Mouse (Mus musculus): ENCODE measurements around the gene Fermt2.

Fermt2 gene

DNA sequence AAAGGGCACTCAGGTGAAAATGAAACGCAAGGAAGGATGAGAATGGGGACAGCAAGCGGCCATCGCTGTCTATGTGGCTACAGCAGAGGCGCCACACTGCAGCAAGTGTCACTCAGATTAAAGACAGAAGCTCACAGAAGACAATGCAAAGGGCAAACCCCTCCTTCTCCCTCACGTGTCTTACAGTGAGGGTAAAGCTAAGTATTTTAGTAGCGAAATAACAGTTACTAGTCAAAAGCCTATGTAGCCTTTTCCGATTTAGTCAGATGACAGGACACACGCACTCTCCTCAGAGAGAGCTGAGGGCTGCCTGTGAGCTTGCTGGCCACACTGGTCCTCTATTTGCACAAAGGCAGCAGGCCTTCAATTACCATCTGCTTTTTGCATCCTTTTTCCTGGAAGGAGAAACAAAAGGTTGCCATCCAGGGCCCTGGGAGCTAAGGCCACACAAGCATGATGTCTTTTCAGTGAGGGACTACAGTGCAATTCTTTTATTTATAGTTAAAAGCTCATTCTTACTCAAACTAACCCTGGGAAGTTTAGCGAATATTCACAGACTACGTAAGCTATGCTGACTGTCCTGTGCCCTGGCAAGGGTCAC lies 66.9 kb downstream of the Fermt2 start:
- no peak for DNase-seq

DNA sequence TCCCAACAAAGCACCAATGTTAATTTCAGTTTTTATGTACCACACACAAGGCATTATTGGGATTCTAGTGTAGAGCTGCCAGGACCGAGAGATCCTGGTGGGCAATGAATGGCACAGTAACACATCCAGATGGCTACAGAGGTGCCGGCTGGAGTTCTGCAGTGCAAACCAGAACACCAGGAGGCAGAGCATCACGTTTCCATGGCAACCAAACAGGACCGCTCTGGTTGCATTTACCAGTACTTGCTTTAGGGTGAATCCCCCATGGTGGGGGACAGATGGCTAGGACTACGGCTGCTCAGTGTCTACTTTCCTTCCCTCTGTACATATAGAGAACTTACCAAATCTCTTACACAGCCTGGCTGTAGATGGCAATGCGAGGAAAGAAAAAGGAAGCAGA lies 67.5 kb downstream of the Fermt2 start:
- DNase-seq = peak; percentile 75

DNA sequence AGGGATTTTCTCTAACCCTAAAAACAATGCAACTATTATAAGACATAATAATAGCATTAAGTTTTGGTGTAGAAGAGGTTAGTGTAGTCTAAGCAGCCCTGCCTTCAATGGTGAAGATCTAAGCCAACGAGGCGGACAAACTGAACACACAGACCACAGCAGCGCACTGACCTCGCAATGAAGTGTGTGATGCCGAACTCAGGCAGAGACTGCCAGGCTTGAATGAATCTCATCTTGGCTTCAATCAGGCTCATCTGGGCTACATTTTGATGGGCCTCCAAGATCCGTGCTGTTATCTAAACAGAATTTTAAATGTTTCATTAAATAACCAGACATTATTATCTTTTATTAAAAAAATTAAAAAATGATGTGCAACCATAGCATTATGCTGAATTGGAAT lies 68.0 kb downstream of the Fermt2 start:
- no peak for DNase-seq

DNA sequence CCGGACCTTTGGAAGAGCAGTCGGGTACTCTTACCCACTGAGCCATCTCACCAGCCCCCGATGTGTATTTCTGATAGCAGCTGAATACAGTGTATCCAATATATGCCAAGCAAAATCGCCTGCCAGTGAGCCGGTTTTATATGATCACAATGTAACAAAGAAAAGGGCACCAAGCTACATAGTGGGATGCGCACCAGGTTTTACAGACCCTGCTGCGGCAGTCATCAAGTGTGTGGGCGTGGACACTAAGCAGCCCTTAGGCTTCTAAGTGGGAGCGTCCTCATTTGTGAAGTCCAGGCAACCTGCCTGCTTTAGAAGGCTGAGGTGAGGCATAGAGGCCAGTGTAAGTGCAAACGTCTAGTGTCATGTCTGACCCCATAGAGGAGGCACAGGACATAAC lies 69.4 kb downstream of the Fermt2 start:
- DNase-seq = no peak

GRCm38 (mm10) chr14:45459877-45460276 lies 70.0 kb downstream of the Fermt2 start:
- DNase-seq = no peak

GRCm38 (mm10) chr14:45457003-45457402 lies 72.9 kb downstream of the Fermt2 start:
- no peak for DNase-seq

- DNase-seq = no peak
Observed at GRCm38 (mm10) chr14:45456502-45456846, 73.4 kb downstream of the Fermt2 start.

DNA sequence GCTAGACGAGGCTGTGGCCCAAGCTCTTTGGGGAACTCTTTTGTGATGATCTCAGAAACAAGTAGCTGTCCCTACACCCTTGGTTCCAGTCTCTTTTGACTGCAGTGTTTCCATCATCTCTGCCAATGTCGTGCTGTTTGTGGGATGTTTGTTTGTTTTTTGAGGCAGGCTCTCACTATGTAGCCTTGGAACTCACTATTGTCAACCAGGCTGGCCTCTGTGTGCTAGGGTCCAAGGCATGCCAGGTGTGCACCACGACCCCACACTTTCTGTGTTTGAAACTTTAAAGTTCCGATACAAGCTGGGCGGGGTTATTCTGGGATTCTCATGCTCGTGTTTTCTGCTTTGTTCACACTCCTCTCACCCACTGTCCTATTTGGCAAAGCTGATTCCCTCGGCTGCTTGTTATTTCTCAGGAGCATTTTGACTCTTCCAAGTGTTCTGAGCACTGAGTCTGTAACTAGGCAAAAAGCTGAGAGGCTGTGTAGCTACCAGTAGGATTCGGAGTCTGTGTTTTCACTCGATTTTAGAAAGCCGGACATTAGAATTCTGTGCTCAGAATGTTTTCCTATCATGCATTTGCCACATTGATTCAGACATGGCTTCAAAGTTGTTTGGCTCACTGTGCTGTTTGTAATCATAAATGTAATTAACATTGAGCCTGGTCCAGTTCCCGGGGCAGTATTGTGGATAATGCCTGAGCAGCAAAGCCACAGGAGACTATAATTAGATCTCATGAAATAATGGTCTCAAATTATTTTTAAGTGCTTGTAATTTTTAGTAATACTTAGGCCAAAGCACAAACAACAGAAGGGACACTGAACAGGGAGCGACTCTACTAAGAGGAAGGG lies 74.0 kb downstream of the Fermt2 start:
- no peak for DNase-seq

DNA sequence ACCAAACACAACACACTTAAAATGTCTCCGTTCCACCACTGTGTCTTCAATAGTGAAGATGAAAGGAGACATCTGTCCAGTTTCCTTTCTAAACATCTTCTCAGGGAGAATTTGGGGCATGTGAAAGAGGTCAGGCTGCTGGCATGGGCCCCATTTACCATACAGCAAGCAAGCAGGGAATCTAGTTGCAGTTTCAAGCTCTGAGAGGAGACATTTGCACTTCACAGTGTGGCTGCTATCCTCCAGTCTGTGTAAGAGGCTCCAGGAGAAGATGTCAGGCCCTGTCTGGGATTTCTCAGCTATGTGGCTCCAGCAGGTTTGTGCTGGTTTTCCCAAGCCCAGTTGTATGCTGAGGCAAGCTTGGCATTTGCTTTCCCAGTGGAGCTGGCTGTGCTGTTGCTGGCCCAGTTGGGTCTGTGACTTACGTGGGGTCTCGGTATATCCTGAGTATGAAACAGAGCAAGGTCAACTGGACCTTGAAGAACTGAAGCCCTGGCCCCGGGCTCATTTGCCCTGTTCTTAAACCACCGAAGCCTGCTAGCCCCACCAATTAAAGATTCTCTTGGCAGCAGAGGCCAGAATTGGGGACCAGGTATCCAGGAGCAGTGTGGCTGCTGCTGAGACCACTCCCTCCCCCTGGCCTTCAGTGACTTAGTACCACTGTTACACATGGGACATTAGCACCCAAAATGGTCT lies 76.2 kb downstream of the Fermt2 start:
- no peak for DNase-seq

DNA sequence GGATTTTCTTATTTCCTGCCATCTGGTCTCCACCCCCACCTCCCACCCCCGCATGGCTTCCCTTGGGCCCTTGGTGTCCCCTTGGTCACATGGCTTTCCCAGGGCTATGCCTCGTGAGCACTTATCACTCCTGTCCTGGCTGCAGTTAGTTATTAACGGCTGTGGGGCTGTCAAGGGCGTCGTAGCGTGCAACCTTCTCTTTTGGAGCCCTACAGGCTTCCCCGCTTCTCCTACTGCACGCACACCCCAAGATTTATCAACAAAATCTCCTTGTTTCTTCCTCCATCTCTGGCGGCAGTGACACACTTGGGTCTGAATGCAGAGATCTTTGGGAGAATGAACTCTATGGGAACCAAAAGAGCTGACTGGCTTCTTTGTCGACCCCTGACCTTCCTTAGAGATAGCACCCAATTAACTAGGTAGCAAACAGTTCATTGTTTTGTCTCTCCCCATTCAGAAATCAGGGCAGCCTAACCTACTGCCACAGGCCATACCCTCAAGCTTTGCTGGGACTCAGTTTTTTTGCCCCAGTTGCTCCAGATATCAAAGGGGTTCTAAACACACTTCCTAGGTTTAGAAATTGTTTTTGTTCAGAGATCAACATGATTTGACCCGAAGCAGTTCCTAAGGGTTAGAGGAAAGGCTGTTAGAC lies 76.9 kb downstream of the Fermt2 start:
- DNase-seq = no peak

- no peak for DNase-seq
Observed at GRCm38 (mm10) chr14:45452148-45452547, 77.8 kb downstream of the Fermt2 start.

- DNase-seq = no peak
Observed at GRCm38 (mm10) chr14:45451090-45451489, 78.8 kb downstream of the Fermt2 start.

DNA sequence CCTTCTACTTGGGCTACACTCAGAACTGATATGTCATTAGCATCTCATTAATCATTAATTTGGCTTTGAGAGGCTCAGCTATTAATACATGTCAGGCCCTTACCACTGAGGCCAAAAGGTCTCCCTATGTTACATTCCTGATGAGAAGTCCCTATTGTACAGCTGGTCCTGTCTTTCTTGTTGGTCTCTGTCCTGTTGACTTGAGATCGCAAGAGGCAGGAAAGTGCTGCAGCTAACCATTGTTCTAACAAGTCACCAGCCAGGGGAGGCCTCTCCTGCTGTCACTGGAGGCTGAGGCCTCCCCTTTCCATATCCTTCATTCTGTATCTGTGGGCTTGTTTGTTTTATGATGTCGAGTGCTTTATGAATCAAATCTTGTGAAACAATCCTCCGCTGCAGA lies 83.1 kb downstream of the Fermt2 start:
- DNase-seq = no peak

DNA sequence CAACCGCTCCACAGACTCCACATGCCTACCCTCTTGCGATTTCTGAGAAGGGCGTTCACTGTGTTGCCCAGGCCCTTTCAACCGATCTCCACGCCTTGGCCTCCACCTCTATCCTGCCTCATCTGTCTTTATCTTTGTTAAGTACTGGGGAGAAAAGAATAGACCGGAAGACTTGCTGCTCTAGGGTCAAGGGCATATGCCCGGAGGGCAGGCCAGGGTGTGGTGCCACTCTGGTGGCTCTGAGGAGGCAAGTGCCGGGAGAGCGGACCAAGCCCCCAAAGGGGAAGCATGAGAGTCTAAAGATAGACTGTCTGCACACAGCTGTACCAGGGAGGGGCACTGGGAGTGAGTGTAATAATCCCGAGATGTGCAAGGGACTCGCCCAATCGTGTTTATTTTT lies 84.5 kb downstream of the Fermt2 start:
- no peak for DNase-seq

GRCm38 (mm10) chr14:45444870-45445269 lies 85.0 kb downstream of the Fermt2 start:
- no peak for DNase-seq

DNA sequence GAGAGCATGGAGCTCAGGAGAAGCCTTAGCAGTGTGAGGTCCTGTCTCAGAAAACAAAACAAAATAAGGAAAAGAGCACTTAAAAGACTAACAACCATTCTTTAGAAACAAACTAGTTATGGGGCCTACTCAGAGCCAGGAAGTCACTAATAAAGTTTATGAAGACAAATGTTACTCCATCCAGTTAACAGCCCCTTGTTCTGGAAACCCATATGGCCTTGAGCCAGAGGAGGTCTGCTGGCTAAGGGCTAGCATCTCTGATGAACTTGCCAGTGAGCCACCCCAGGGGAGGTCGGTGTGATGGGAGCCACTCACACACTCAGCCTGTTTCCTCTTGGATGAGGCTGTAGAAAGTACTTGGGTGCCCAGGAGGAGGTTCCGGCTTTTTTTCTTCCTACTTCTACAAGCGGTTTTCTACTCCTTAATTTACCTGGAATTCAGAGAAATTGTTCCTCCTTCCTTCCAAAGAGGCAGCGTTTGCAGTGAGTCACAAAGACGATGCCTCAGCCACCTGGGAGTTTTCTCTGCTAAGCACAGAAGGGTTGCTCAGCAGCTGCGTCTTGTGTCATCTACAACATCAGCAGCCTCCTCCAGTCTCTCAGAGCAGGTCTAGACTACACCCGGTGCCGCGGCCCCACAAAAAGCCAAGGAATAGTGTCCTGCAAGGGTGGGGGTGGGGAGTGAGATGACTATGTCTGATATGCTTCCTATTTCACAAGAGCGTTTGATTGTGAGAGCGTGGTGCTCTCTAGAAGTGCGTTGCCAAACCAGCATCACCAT lies 86.9 kb downstream of the Fermt2 start:
- no peak for DNase-seq

- no peak for DNase-seq
Observed at GRCm38 (mm10) chr14:45441291-45441690, 88.6 kb downstream of the Fermt2 start.

- no peak for DNase-seq
Observed at GRCm38 (mm10) chr14:45439387-45439786, 90.5 kb downstream of the Fermt2 start.

- no peak for DNase-seq
Observed at GRCm38 (mm10) chr14:45438931-45439275, 91.0 kb downstream of the Fermt2 start.

DNA sequence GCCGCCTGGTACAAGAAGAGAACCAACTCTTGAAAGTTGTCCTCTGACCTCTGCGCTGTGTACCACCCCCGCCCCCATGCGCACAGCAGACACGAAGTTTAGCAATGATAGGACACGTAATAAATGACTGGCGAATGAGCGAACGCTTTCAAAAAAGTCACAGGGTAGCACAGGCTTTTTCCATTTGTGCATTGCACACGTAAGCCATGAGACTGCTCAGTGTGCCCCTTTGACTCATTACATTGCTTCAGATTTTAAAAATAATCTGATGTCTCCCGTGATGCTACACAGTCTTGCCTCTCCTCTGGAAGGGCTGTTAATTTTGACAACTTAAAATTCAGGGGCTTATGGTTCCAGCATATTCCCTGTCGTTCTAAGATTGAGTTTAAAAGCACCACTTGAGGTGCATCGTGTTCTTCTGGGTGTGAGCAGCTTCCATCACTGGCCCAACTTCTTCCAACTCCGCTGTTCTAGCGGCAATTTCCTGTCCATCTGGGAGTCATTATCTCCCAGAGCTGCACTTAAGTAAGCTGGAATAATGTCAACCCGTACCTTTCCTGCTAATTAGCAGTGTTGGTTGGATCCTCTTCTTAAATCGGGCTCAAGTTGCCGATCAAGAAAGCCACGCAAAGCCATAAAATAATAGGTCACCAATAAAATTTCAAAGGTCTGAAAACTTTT lies 91.5 kb downstream of the Fermt2 start:
- DNase-seq = no peak

DNA sequence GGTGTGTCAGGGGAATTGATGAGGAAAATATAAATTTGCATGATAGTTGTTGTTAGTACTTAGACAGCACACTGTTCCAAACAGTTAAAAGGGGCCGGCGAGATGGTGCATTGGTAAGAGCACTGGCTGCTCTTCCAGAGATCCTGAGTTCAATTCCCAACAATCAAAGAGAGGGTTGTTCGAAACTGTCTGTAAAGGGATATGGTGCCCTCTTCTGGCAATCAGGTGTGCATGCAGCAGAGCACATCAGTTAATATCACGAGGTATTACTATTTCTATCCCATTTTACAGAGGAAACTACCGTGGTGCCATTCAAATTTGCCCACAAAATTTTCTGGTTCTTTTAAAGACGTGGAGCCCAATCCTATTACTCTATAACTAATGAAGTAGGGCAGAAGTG lies 95.7 kb downstream of the Fermt2 start:
- DNase-seq = no peak

DNA sequence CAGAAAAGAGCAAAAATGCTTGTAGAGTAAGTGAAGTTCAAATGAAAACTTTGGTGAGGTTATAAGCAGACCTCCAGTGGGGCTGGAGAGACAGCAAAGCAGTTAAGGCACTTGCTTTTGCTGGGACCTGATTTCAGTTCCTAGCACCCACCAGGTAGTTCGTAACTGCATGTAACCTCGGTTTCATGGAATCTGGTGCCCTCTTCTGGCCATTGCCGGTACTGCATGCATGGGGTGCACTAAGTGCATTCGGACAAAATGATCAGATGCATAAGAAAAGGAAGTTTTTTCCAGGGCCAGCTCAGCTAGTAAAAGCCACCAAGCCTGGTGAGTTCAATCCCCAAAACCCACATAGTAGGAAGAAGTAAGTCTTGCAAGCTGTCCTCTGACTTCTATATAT lies 97.9 kb downstream of the Fermt2 start:
- DNase-seq = no peak
